Mouse (Mus musculus): ENCODE measurements at regions not wholly inside any gene's neighbourhood (a gene's known extent, or its start where the extent isn't known, plus 50 kb on each side); places are given as distances from the start of the nearest gene placed in this dataset.
"Not testable (repeated sequence)": the region's sequence is repeated elsewhere in the genome, so short reads cannot be mapped to it uniquely, and the experiment has no call there.

GRCm38 (mm10) chr13:52355921-52356320, 175.2 kb downstream of the Diras2 start:
- TF ChIP-seq CTCF (IDR thresholded peaks at IDR 0.05; ENCODE audit: extremely low read depth, insufficient read depth, insufficient read length, insufficient replicate concordance); POLR2A (IDR thresholded peaks at IDR 0.05; ENCODE audit: low read depth, low read length): not testable (repeated sequence)

All from spleen, adult 2 months (tissue).